Mouse (Mus musculus) regulatory T cell (primary cell): ENCODE results near the gene Zfp598.
"Not testable (repeated sequence)": the region's sequence is repeated elsewhere in the genome, so short reads cannot be mapped to it uniquely, and the experiment has no call there.

Experiments
- in situ Hi-C: fragments of 300-600 bp; cut with MboI, MseI; formaldehyde crosslinking; loops from one replicate; pipeline ENCODE4 v1.15.1; 2025; ENCODE audit warnings: high pct_unique_total_duplicates

Gene Zfp598

DNA sequence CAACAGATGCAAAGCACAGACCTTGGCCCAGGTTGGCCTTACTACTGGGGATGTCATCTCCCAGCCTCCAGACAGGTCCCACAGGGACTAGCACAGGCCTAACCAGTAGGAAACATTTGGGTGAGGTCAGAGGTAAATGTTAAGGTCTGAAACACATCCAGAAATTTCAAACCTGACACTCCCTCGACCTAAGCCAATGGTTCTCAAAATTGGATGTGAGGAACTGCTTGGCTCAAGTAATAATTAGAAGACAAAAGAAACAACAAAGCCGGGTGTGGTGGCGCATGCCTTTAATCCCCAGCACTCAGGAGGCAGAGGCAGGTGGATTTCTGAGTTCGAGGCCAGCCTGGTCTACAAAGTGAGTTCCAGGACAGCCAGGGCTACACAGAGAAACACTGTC is 23.1 kb upstream of the Zfp598 start:
- in situ Hi-C loops: no loop called here

DNA sequence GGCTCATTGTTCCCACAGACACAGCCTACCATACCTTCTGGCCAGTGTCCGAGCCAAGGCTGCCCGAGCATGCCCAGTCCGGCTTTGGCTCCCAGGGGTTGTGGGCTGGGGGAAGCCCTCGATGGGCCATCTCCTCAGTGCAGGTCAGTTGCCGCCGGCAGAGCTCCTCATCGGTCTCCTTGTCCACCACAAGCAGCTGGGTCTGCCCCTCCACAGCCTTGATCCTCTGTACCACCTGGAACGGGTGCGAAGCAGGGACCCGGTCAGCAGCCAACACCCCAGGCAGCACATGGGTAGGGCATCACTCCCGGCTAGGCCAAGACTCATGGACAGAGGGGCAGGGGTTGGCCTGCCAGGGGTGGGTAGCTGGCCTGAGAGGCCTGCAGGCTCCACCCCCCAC is 22.0 kb upstream of the Zfp598 start:
- in situ Hi-C loops: no loop called here

DNA sequence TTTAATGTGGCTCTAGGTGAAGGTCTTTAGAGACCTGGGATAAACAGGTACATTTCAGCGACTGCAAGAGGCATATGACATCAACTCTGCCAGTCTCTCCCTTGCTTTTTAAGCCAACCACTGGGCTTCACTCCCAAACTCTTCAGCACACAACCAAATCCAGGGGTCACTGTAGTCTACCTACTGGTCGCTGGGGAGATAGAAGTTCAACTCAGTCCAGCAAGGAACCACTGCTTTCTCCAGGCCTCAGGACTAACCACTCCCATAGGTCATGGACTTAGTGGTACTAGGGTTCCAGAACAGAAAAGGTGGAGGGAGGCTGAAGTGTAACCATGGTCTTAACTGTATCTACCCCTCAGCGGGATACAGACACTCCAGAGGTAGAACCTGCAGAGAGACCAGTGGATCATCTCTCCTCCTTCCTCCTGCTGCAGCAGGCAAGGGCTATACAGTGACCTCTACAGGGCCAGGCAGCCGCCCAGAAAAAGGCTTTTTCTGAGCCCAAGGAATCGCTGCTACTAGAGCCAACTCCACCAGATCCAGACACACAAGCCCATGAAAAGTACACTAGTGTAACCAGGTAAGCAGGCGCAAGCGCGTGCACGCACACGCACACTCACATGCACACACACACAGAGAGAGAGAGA is 20.6 kb upstream of the Zfp598 start:
- in situ Hi-C loops: no loop called here

DNA sequence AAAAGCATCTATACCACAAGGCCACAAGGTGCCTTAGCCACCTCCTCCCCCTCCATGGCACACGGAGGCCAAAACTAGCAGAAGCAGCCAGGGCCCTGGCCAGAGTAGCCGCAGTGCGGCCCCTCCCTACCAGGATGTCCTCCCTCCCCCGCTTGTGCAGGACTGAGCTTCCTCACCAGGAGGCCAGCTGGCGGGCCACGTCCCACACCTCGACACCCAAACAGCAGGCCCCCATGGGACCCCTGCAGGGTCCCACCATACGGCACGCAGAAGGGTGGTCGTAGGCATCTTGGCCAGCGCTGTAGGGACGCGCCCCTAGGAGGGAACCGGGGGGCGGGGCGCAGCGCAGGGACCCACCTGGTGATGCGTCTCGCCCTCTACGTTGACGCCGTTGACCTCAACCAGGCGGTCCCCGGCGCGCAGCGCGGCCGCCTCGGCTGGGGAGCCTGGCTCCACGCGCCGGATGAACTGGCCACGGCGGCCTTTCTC is 19.9 kb upstream of the Zfp598 start:
- in situ Hi-C loops: no loop called here

DNA sequence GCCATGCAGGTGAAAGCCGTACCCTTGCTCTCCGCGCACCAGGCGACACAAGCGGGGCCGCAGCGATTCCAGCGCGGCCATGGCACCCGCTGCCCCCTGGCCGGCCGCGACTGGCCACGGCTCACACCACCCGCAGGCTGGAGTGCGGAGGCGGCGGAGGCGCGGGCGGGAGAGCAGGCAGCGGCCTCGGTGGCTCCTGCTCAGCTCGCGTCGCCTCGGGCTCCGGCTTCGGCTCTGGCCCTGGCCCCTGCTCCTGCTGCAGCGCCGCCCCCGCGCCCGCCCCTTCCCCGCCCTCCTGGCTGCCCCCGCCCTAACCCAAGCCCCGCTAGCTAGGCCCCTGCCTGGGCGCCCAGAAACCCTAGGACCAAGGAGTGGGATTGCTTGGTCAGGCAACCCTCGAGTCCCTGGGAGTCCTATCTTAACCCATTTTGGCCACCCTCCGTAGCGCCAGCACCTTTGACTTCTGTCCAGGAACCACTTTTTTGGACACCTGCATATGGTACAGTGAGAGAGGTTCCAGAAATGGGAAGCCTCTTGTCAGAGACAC is 19.3 kb upstream of the Zfp598 start, which contains the start of gene Slc9a3r2:
TSS of gene Slc9a3r2 (minus strand) at position 258 of the 547 bp plus-strand sequence.
- in situ Hi-C loops: no loop called here

DNA sequence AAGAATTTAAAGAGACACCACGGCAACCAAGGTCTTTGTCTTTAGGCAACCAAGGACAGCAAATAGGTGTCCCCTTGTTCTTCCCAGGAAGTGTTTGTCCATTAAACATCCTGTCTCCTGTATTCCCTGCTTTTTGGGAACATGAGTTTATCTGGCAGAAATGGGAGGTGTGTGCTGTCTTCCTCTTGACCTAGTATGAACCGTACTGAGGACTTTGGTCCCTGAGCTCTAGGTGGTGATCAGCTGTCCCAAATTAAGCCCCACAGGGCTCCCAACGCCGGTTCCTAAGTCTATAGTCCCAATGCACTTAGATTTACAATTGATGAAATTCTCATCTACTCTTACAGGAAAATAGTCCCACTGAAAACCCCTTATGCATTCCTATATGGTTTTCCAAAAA is 18.7 kb upstream of the Zfp598 start:
- in situ Hi-C loops: no loop called here

DNA sequence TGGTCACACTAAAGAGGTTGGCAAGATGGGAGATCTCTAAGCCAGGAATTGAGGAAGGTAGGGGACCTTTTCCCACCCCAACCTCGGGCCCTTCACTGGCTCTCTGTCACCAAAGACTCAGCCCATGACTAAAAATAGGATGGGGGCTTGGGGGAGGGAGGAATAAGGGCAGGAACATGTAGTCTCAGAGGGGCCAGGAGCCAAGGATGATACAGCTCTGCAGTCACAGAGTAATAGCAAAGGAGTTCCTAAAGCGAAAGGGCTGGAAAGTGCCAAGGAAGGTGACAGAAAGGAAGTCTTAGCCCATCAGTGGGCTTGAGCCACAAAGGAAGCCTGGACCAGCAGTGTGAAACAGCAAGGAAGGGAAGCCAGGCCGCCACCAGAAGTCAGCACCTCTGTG is 17.7 kb upstream of the Zfp598 start:
- in situ Hi-C loops: no loop called here

DNA sequence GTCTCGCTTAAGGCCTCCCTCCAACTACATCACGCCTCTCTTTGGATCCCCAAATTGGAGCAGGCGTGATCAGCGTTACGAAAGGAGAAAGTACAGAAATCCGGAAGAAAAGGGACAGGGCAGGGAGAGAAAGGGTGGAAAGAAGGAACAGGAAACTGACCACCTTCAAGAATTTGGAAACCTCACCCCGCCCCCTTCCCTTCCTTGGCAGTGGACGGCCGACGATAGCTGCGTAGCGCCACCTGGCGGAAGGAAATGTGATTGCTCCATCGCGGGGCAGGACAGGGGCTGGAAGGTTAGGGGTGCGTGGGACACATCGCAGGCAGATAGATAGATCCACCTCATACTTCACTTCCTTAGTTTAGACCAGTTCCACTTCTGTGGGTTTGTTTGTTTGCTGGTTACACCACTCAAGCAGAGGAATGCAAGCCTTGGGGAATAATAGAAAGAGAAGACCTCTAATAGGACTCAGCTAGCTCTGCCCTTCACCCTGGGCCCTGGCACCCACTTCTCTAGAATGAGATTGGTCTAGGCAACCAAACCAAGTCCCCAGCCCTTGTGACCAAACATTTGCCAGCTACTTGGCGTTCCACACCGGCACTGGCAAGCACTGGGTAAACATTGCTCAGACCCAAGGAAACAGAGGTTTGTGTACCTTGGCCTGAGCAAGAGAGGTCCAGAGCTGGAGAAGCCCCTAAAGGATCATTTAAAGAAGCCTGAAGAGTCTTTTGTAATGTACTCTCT is 15.3 kb upstream of the Zfp598 start:
- in situ Hi-C loops: no loop called here

DNA sequence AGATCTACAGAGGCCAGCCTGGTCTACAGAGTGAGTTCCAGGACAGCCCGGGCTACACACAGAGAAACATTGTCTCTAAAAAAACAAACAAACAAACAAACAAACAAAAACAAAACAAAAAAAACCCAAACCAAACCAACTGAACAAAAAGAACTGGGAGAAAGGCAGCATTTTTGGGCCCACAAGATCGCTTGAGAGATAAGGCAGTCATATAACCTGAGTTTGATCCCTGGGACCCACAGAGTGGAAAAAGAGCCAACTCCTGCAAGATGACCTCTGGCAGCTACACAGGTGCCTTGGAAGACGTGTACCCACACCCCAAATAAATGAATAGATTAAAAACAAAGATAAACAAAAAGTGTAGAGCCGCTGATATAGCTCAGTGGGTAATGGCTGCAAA is 14.5 kb upstream of the Zfp598 start:
- in situ Hi-C loops: no loop called here

DNA sequence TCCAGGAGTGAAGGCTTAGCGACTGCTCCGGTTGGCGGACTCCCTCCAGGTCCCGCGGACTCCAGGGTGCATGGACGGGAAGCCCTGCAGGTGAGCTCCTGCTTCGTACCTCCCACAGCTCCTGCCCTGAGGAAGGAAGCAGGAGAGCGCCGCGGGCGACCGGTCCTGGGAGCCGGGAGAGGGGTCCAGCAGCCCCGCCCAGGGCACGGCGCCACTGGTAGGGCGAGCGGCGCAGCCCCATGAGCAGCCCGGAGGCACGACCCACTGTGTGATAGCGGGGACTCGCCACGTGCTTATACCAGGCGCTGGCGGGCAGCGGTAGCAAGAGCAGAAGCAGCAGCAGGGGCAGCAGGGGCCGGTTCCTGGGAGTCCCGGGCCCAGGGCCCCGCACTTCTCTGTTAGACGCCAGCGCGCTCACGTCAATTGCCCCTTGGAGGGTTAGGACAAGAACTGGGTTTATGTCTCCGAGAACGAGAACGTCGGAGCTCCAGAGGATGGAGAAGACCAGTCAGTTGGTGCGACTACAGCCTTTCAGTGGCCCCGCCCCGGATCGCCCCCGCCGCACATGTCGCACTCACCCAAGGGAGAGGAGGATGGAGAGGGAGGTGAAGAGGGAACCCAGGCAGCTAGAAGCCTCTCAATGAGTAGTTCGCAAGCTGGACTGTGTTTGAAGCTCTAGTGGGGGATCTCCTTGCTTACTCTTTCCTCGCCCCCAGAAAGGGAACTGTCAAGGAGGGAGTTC is 11.3 kb upstream of the Zfp598 start, which contains the start of gene Npw:
TSS of gene Npw (minus strand) at position 441 of the 742 bp plus-strand sequence.
- in situ Hi-C loops: no loop called here

DNA sequence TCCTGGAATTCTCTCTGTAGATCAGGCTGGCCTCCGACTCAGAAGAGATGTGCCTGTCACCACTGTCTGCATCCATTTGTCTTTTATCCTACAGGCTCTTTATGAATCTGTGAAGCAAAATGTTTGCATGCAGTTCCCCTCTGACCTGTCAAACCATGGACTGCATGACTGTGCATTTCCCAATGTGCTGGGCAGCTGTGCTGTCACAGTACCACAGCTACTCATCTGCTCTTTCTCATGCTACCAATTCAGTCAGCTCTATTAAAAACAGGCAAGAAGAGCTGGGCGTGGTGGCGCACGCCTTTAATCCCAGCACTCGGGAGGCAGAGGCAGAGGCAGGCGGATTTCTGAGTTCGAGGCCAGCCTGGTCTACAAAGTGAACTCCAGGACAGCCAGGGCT is 2.5 kb upstream of the Zfp598 start:
- in situ Hi-C loops: not testable (repeated sequence)

DNA sequence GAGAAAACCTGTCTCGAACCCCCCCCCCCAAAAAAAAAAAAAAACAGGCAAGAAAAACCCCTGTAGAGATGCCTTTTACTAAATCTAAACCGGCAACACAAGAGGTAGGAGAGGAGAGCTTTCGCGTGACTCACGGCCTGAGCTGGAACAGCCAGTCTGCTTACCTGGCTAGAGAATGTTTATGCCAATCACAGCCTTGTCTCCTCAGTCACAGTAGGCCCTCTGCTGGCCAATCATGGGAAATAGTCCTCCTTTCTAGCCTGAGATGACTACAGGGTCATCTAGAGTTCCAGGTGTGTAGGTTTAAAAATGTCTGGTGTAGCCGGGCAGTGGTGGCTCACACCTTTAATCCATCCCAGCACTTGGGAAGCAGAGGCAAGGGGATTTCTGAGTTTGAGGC is 2.1 kb upstream of the Zfp598 start:
- in situ Hi-C loops: no loop called here

DNA sequence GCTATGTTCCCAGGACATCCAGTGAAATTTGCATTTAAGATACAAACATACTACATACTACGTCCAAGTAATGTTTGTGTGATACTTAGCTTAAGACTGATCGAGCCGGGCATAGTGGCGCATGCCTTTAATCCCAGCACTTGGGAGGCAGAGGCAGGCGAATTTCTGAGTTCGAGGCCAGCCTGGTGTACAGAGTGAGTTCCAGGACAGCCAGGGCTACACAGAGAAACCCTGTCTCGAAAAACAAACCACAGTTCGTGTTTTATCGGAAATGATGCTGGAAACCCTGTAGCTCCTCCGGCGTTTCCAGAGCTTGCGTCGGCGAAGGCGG is 308 bp upstream of the Zfp598 start:
- in situ Hi-C loops: not testable (repeated sequence)

DNA sequence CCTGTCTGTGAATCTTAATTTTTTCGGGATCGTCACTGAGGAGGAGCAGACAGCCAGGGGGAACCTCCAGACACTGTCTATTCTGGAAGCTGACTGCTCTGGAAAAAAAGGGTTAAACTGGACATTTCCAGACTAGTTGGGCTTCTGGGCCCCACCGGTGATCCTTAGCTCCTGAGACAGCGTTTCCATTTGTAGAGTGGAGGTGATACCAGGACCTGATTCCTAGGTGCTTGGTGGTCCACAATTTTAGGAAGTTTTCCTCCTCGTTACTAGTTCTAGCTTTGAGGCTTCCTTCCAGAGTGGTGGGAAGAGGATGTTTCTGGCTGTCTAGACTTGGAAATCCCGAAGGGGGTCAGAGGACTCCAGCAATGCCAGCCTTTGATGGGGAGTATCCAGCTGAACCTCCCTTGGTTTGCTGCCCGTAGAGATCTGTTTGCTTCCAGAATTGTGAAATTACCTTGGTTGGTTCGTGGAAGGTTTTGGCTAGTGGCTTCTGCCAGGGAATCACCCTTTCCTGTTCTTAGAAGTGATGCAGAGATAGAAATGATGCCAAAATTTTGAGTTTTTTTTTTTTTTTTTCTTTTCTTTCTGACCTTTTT is 858 bp downstream of the Zfp598 start:
- in situ Hi-C loops: no loop called here

DNA sequence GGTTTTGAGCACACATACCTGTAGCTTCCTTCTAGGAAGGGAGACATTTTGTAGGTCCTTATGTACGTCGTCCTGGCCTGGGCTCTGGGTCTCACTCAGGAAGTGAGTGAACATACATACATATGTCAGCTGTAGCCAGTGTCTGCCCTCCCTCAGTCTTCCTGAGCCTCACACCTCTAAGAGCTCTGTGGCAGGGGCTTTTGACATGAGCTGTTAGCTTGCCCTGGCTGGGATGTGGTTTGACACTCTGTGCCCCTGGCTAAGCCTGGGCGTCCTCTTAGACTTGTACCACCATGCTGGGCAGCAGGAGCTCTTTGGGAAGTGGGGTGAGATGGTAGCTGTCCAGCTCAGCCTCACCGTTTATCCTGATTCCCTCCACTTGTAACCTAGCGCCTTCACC is 1.9 kb downstream of the Zfp598 start:
- in situ Hi-C loops: no loop called here

DNA sequence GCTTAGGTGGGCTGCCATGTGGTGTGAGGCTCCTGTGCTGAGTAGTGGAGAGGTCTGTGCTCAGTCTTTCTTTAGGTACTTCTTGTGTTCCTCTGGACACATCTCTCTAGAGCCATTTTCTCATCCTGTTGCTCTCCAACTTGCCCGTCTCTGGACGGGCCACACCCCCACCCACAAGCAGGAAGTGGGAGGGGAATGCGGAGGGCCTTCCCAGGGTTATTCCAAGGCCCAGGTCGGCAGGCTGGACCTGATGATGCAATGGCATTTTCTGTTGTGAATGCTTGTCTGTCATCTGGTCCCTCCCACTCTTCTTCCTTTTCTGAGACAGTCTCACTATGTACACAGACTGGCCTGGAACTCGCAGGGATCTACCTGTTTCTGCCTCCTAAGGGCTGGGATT is 2.7 kb downstream of the Zfp598 start:
- in situ Hi-C loops: no loop called here

DNA sequence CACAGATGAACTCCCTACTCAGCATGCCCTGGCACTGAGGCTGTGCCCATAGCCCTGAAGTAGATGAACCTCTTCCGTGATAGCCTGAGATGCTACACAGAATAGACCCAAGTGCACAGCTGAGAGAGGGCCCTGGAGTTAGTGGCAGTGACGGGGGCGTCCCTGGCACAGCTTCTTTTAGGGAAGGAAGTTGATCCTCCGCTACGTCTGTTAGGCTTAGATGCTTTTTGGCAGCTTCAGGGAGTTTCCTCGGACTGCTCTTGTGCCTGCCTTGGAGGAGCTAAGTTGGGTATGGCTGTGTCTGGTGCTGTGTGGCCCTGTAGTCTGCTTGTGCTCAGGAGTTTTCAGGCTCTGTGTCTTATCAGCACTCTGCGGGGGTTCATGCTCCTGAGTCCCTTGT is 4.8 kb downstream of the Zfp598 start:
- in situ Hi-C loops: no loop called here

DNA sequence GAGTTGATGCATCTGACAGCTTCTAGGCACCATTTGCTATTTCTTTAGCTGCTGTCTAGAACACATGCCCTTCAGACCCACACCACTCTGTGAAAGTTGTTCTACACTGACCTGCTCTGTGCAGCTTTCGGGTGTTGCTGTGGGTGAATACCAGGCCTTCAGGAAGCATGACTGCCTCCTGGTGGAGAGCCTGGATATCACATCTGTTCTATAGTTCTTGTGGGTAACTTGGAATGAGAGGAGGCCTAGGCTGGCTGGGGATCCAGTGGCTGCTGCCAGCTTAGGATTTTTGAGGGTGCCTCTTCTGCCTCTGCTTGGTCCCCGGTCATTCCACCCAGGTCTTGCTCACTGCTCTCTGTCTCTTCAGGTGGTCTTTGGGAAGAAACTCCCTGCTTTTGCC is 6.7 kb downstream of the Zfp598 start:
- in situ Hi-C loops: no loop called here

DNA sequence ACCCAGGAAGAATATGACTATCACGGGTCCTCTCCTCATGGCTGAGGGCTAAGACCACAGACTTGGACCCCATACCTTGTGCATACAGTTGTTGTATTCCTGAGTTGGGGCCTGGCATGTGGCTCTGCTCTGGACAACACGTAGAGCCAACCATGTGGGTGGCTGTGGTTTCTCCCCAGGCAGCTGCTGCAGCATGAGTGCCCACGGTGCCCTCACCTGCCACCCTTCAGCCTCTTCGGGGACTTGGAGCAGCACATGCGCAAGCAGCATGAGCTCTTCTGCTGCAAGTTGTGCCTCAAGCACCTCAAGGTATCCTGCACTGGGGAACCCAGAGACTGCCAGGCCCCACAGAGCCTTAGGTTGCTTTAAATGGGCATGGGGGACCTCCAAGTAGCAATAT is 7.4 kb downstream of the Zfp598 start:
- in situ Hi-C loops: no loop called here

DNA sequence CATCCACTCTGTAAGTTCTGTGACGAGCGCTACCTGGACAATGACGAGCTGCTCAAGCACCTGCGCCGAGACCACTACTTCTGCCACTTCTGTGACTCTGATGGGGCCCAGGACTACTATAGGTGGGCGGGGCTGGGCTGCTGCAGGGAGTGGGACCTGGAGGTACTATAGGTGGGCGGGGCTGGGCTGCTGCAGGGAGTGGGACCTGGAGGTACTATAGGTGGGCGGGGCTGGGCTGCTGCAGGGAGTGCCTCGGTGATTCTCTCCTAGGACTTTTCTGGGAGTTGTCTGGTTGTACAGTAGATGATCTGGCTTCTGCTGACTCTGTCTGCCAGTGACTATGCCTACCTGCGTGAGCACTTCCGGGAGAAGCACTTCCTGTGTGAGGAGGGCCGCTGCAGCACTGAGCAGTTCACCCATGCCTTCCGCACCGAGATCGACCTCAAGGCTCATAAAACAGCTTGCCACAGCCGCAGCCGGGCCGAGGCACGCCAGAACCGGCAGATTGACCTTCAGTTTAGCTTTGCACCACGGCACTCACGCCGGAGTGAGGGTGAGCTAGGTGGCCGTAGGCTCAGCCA is 8.1 kb downstream of the Zfp598 start:
- in situ Hi-C loops: no loop called here

DNA sequence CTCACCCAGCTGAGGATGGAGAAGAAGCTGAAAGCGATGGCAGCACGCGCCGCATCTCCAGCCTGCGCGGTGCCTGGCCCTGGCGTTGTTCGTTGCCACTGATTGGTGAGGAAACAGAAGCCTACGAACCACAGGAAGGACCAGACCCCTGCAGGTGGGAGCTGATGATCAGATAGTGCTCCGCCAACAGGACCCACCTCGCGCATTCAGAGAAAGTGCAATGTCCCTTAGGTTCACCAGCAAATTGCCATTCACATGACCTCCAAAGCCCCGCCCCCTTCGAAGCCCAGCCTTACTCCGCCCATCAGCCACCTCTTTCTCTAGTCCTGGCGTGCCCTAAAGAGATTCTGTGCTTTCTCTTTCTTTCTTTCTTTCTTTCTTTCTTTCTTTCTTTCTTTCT is 17.0 kb downstream of the Zfp598 start:
- in situ Hi-C loops: no loop called here

DNA sequence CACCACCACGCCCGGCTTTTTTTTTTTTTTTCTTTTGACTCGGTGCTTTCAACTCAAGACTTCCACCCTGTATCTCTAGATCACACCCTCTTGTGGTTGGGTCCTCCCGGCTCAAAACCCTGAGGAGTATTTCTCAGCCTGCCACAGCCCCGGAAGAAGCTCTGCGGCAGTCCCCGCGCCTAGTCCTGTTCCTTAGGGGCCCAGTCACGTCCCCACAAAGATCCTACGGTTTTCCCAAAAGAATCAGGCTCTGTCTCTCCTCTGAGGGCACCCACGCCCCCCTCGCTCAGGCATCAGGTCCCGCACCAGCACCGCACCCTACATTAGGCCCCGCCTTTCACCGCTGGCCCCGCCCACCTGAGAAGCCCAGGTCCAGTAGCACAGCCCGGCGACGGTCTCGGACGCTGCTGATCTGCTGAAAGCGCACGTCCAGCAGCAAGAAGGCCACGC is 17.7 kb downstream of the Zfp598 start:
- in situ Hi-C loops: no loop called here
